Mouse (Mus musculus): ENCODE data around the gene Limch1. TPM values are rescaled to one million over a fixed set of nuclear protein-coding genes. Genes with fewer than 3 reads are reported as not detected.

Gene Limch1
- polyA plus RNA-seq, 1 experiment from 2014 or later, result 38.2 TPM

- no peaks in the 10 kb centered on the region for H3K9me3 ChIP-seq
- H3K4me2 ChIP-seq, result no peak overlapping the region
- 98% methylated on average over 8 of the region's 8 CpGs for WGBS
- H3K36me3 ChIP-seq (replicated peaks), result no peaks in the 10 kb centered on the region
- H3K4me3 ChIP-seq (replicated peaks), result no peak overlapping the region
- no peaks in the 10 kb centered on the region for H3K27me3 ChIP-seq
- peaks cover 17% of the 10 kb centered on the region for H3K4me1 ChIP-seq
- ATAC-seq (ENCODE audit: low FRiP score), result no peak
- no peak overlapping the region for H3K9ac ChIP-seq
- no peak overlapping the region for H3K27ac ChIP-seq
Observed at GRCm38 (mm10) chr5:66817184-66817956, 71.7 kb downstream of the Limch1 start.

GRCm38 (mm10) chr5:66822500-66823205 lies 77.0 kb downstream of the Limch1 start:
- peaks cover 15% of the 10 kb centered on the region for H3K4me1 ChIP-seq
- 0 out of 2 replicates have a peak overlapping the region, but pooled peaks have one; percentile 19 for H3K27ac ChIP-seq
- H3K36me3 ChIP-seq (replicated peaks), result no peaks in the 10 kb centered on the region
- H3K4me3 ChIP-seq (replicated peaks), result no peak overlapping the region
- H3K9ac ChIP-seq, result no peak overlapping the region
- no peak overlapping the region for H3K4me2 ChIP-seq
- H3K27me3 ChIP-seq, result no peaks in the 10 kb centered on the region
- 72% methylated on average over 6 of the region's 6 CpGs for WGBS
- H3K9me3 ChIP-seq, result no peaks in the 10 kb centered on the region
- 0 out of 2 replicates have a peak, but pooled peaks have one; percentile 41 for ATAC-seq (ENCODE audit: low FRiP score)

GRCm38 (mm10) chr5:66825586-66825985 lies 80.0 kb downstream of the Limch1 start:
- no peak overlapping the region for H3K4me3 ChIP-seq (replicated peaks)
- H3K9ac ChIP-seq, result no peak overlapping the region
- ATAC-seq (ENCODE audit: low FRiP score), result no peak
- peaks cover 15% of the 10 kb centered on the region for H3K4me1 ChIP-seq
- H3K27ac ChIP-seq, result no peak overlapping the region
- H3K4me2 ChIP-seq, result no peak overlapping the region
- no peaks in the 10 kb centered on the region for H3K36me3 ChIP-seq (replicated peaks)
- 91% methylated on average over 4 of the region's 4 CpGs for WGBS
- 0 out of 2 replicates have a peak, but pooled peaks cover 4% of the 10 kb centered on the region for H3K27me3 ChIP-seq
- H3K9me3 ChIP-seq, result no peaks in the 10 kb centered on the region

GRCm38 (mm10) chr5:66826844-66827243 lies 81.2 kb downstream of the Limch1 start:
- Histone ChIP-seq H3K4me3 (replicated peaks) (no peak overlapping the region), H3K9me3 (no peaks in the 10 kb centered on the region), H3K4me1 (peaks cover 15% of the 10 kb centered on the region), H3K36me3 (replicated peaks) (no peaks in the 10 kb centered on the region), H3K27ac (no peak overlapping the region), H3K27me3 (0 out of 2 replicates have a peak, but pooled peaks cover 4% of the 10 kb centered on the region), H3K4me2 (no peak overlapping the region), H3K9ac (no peak overlapping the region)
- 79% methylated on average over 8 of the region's 8 CpGs for WGBS
- no peak for ATAC-seq (ENCODE audit: low FRiP score)

- no peak for ATAC-seq (ENCODE audit: low FRiP score)
- Histone ChIP-seq H3K4me2 (no peak overlapping the region), H3K4me3 (replicated peaks) (no peak overlapping the region), H3K9me3 (no peaks in the 10 kb centered on the region), H3K36me3 (replicated peaks) (no peaks in the 10 kb centered on the region), H3K27me3 (0 out of 2 replicates have a peak, but pooled peaks cover 4% of the 10 kb centered on the region), H3K27ac (no peak overlapping the region), H3K9ac (no peak overlapping the region), H3K4me1 (peaks cover 4% of the 10 kb centered on the region; the same call in 1 of the 2 replicates)
- 76% methylated on average over 5 of the region's 5 CpGs for WGBS
Observed at GRCm38 (mm10) chr5:66829505-66829904, 83.9 kb downstream of the Limch1 start.

- no peak for ATAC-seq (ENCODE audit: low FRiP score)
- Histone ChIP-seq H3K4me2 (no peak overlapping the region), H3K27me3 (0 out of 2 replicates have a peak, but pooled peaks cover 4% of the 10 kb centered on the region), H3K4me3 (replicated peaks) (no peak overlapping the region), H3K9ac (no peak overlapping the region), H3K9me3 (no peaks in the 10 kb centered on the region), H3K27ac (no peak overlapping the region), H3K36me3 (replicated peaks) (no peaks in the 10 kb centered on the region), H3K4me1 (peaks cover 4% of the 10 kb centered on the region; the same call in 1 of the 2 replicates)
- WGBS, result 96% methylated on average over 10 of the region's 10 CpGs
Observed at GRCm38 (mm10) chr5:66830206-66830605, 84.6 kb downstream of the Limch1 start.

- Histone ChIP-seq H3K4me2 (no peak overlapping the region), H3K4me3 (replicated peaks) (no peak overlapping the region), H3K27ac (no peak overlapping the region), H3K36me3 (replicated peaks) (no peaks in the 10 kb centered on the region), H3K9ac (no peak overlapping the region), H3K9me3 (no peaks in the 10 kb centered on the region), H3K27me3 (no peaks in the 10 kb centered on the region), H3K4me1 (no peaks in the 10 kb centered on the region)
- ATAC-seq (ENCODE audit: low FRiP score), result no peak
- WGBS, result 81% methylated on average over 6 of the region's 6 CpGs
Observed at GRCm38 (mm10) chr5:66834756-66835155, 89.1 kb downstream of the Limch1 start.

GRCm38 (mm10) chr5:66836892-66837291 lies 91.3 kb downstream of the Limch1 start:
- Histone ChIP-seq H3K36me3 (replicated peaks) (no peaks in the 10 kb centered on the region), H3K4me3 (replicated peaks) (no peak overlapping the region), H3K9me3 (no peaks in the 10 kb centered on the region), H3K27ac (no peak overlapping the region), H3K4me2 (no peak overlapping the region), H3K9ac (no peak overlapping the region), H3K27me3 (no peaks in the 10 kb centered on the region), H3K4me1 (no peaks in the 10 kb centered on the region)
- 86% methylated on average over 4 of the region's 4 CpGs for WGBS
- no peak for ATAC-seq (ENCODE audit: low FRiP score)

- Histone ChIP-seq H3K9ac (no peak overlapping the region), H3K9me3 (no peaks in the 10 kb centered on the region), H3K36me3 (replicated peaks) (no peaks in the 10 kb centered on the region), H3K4me2 (no peak overlapping the region), H3K27me3 (no peaks in the 10 kb centered on the region), H3K27ac (no peak overlapping the region), H3K4me1 (no peaks in the 10 kb centered on the region), H3K4me3 (replicated peaks) (no peak overlapping the region)
- 94% methylated on average over 2 of the region's 2 CpGs for WGBS
- ATAC-seq (ENCODE audit: low FRiP score), result no peak
Observed at GRCm38 (mm10) chr5:66841971-66842370, 96.3 kb downstream of the Limch1 start.

- ATAC-seq (ENCODE audit: low FRiP score), result no peak
- WGBS, result 93% methylated on average over 5 of the region's 5 CpGs
Observed at GRCm38 (mm10) chr5:66842776-66843175, 97.1 kb downstream of the Limch1 start.

GRCm38 (mm10) chr5:66848136-66848535 lies 102.5 kb downstream of the Limch1 start:
- no peak overlapping the region for H3K4me2 ChIP-seq
- no peaks in the 10 kb centered on the region for H3K36me3 ChIP-seq (replicated peaks)
- no peaks in the 10 kb centered on the region for H3K27me3 ChIP-seq
- H3K4me1 ChIP-seq, result peaks cover 12% of the 10 kb centered on the region
- no peak for ATAC-seq (ENCODE audit: low FRiP score)
- H3K9me3 ChIP-seq, result no peaks in the 10 kb centered on the region
- WGBS, result 81% methylated on average over 7 of the region's 7 CpGs
- no peak overlapping the region for H3K9ac ChIP-seq
- H3K27ac ChIP-seq, result no peak overlapping the region
- H3K4me3 ChIP-seq (replicated peaks), result no peak overlapping the region

More at GRCm38 (mm10) chr5:66842776-66843175, 97.1 kb downstream of the Limch1 start:
- Histone ChIP-seq H3K9ac (no peak overlapping the region), H3K4me2 (no peak overlapping the region), H3K27me3 (no peaks in the 10 kb centered on the region), H3K36me3 (replicated peaks) (no peaks in the 10 kb centered on the region), H3K9me3 (no peaks in the 10 kb centered on the region), H3K27ac (no peak overlapping the region), H3K4me1 (no peaks in the 10 kb centered on the region), H3K4me3 (replicated peaks) (no peak overlapping the region)

GRCm38 (mm10) chr5:66849148-66849547 lies 103.5 kb downstream of the Limch1 start:
- 83% methylated on average over 4 of the region's 4 CpGs for WGBS
- Histone ChIP-seq H3K36me3 (replicated peaks) (no peaks in the 10 kb centered on the region), H3K27ac (no peak overlapping the region), H3K4me2 (no peak overlapping the region), H3K9me3 (no peaks in the 10 kb centered on the region), H3K4me1 (peaks cover 12% of the 10 kb centered on the region), H3K9ac (no peak overlapping the region), H3K27me3 (no peaks in the 10 kb centered on the region), H3K4me3 (replicated peaks) (no peak overlapping the region)
- no peak for ATAC-seq (ENCODE audit: low FRiP score)
